Mouse (Mus musculus) kidney, embryonic 14.5 days (tissue): ENCODE data around the gene Gna15. TPM values are rescaled to one million over a fixed set of nuclear protein-coding genes. Genes with fewer than 3 reads are reported as not detected.

ENCODE experiments used
- ATAC-seq: fragments of 200-750 bp; cut with Nextera tagmentation; 2 replicates; pipeline ENCODE4 v1.8.0; 2017; ENCODE audit warnings: moderate number of reproducible peaks, mild to moderate bottlenecking, moderate TSS enrichment, moderate library complexity; ENCODE audit not compliant: low FRiP score, low TSS enrichment
- H3K27ac ChIP-seq: fragments of 300-500 bp; sonication (generic); 2 replicates; pipeline ENCODE4 v1.5.1; 2014; ENCODE audit warnings: low read depth, mild to moderate bottlenecking, low read length, moderate library complexity, mixed read lengths
- H3K27me3 ChIP-seq: fragments of 300-500 bp; sonication (generic); 2 replicates; pipeline ENCODE4 v1.6.1; 2014; ENCODE audit warnings: mild to moderate bottlenecking, low read length; ENCODE audit not compliant: control insufficient read depth, insufficient read depth
- H3K36me3 ChIP-seq: fragments of 300-500 bp; sonication (generic); 2 replicates; pipeline ENCODE4 v1.6.1; 2014; ENCODE audit warnings: low read length, mixed read lengths; ENCODE audit not compliant: control insufficient read depth, insufficient read depth
- H3K4me1 ChIP-seq: fragments of 300-500 bp; sonication (generic); 2 replicates; pipeline ENCODE4 v1.6.1; 2014; ENCODE audit warnings: low read length, mixed read lengths; ENCODE audit not compliant: control insufficient read depth, insufficient read depth
- H3K4me2 ChIP-seq: fragments of 300-500 bp; sonication (generic); replicated peaks from 2 replicates; pipeline ENCODE4 v1.6.1; 2014; ENCODE audit warnings: low read depth, mild to moderate bottlenecking, low read length
- H3K4me3 ChIP-seq: fragments of 300-500 bp; sonication (generic); 2 replicates; pipeline ENCODE4 v1.5.1; 2014; ENCODE audit warnings: mild to moderate bottlenecking, low read length
- H3K9ac ChIP-seq: fragments of 300-500 bp; sonication (generic); 2 replicates; pipeline ENCODE4 v1.6.1; 2014; ENCODE audit warnings: low read depth, mild to moderate bottlenecking, low read length, moderate library complexity
- H3K9me3 ChIP-seq: fragments of 300-500 bp; sonication (generic); 2 replicates; pipeline ENCODE4 v1.6.1; 2016; ENCODE audit warnings: low read length; ENCODE audit not compliant: control insufficient read depth
- WGBS: fragments of 180-500 bp; shearing (Covaris S2); extraction: QIAGEN DNeasy Blood & Tissue Kit; methylation state at CpG from one replicate; pipeline ENCODE4 v1.1.7; 2014; 5-methylcytosine and 5-hydroxymethylcytosine counted together
- polyA plus RNA-seq: library from polyadenylated mRNA; unstranded; fragments of >200 nt; fragmentation: Nextera tagmentation; extraction: Ambion mirVana; gene quantifications from 2 replicates; pipeline ENCODE4 v1.2.1, GENCODE M21; 2014

The Gna15 gene
- polyA plus RNA-seq, 1 experiment from 2014 or later, result 0.60 TPM

GRCm38 (mm10) chr10:81541363-81541762, 17.3 kb upstream of the Gna15 start:
- Histone ChIP-seq H3K9ac (no peak overlapping the region), H3K9me3 (no peaks in the 10 kb centered on the region), H3K27ac (no peak overlapping the region), H3K27me3 (no peaks in the 10 kb centered on the region), H3K4me1 (peaks cover 28% of the 10 kb centered on the region), H3K4me2 (no peak overlapping the region), H3K36me3 (peaks cover 2% of the 10 kb centered on the region; the same call in 1 of the 2 replicates), H3K4me3 (no peak overlapping the region)
- 73% methylated on average over 5 of the region's 5 CpGs for WGBS
- ATAC-seq, result no peak

GRCm38 (mm10) chr10:81538321-81539048, 14.5 kb upstream of the Gna15 start:
- Histone ChIP-seq H3K27ac (no peak overlapping the region), H3K36me3 (peaks cover 6% of the 10 kb centered on the region; the same call in 1 of the 2 replicates)
- no peak for ATAC-seq

GRCm38 (mm10) chr10:81537429-81537828, 13.4 kb upstream of the Gna15 start:
- WGBS, result 96% methylated on average over 2 of the region's 2 CpGs
- no peak for ATAC-seq
- H3K4me3 ChIP-seq, result no peak overlapping the region
- H3K27me3 ChIP-seq, result no peaks in the 10 kb centered on the region
- H3K9me3 ChIP-seq, result no peaks in the 10 kb centered on the region
- peaks cover 14% of the 10 kb centered on the region for H3K36me3 ChIP-seq
- H3K4me2 ChIP-seq, result no peak overlapping the region
- no peak overlapping the region for H3K9ac ChIP-seq
- H3K4me1 ChIP-seq, result peaks cover 8% of the 10 kb centered on the region; the same call in 1 of the 2 replicates
- H3K27ac ChIP-seq, result no peak overlapping the region

More at GRCm38 (mm10) chr10:81538321-81539048, 14.5 kb upstream of the Gna15 start:
- Histone ChIP-seq H3K9me3 (no peaks in the 10 kb centered on the region), H3K27me3 (no peaks in the 10 kb centered on the region), H3K4me1 (peaks cover 18% of the 10 kb centered on the region), H3K4me2 (no peak overlapping the region), H3K4me3 (no peak overlapping the region), H3K9ac (no peak overlapping the region)
- WGBS, result 82% methylated on average over 3 of the region's 3 CpGs

- no peak overlapping the region for H3K9ac ChIP-seq
- no peak overlapping the region for H3K27ac ChIP-seq
- no peak overlapping the region for H3K4me2 ChIP-seq
- no peaks in the 10 kb centered on the region for H3K27me3 ChIP-seq
- ATAC-seq, result no peak
- peaks cover 19% of the 10 kb centered on the region for H3K36me3 ChIP-seq
- H3K4me1 ChIP-seq, result peaks cover under 1% of the 10 kb centered on the region; the same call in 1 of the 2 replicates
- WGBS, result 79% methylated on average over 6 of the region's 6 CpGs
- H3K9me3 ChIP-seq, result no peaks in the 10 kb centered on the region
- H3K4me3 ChIP-seq, result no peak overlapping the region
These were observed 12.7 kb upstream of the Gna15 start for GRCm38 (mm10) chr10:81536734-81537133.

- Histone ChIP-seq H3K4me3 (no peak overlapping the region), H3K4me1 (no peaks in the 10 kb centered on the region), H3K9ac (no peak overlapping the region), H3K9me3 (no peaks in the 10 kb centered on the region), H3K27me3 (no peaks in the 10 kb centered on the region), H3K27ac (no peak overlapping the region), H3K36me3 (peaks cover 38% of the 10 kb centered on the region), H3K4me2 (no peak overlapping the region)
- WGBS, result 57% methylated on average over 16 of the region's 16 CpGs
- ATAC-seq, result no peak
These were observed 10.8 kb upstream of the Gna15 start for GRCm38 (mm10) chr10:81534826-81535225.

GRCm38 (mm10) chr10:81526779-81527178, 2.8 kb upstream of the Gna15 start:
- peak; percentile 44; the same call in 1 of the 2 replicates for ATAC-seq
- Histone ChIP-seq H3K36me3 (peaks cover 31% of the 10 kb centered on the region), H3K4me1 (no peaks in the 10 kb centered on the region), H3K4me3 (no peak overlapping the region), H3K9me3 (no peaks in the 10 kb centered on the region), H3K27me3 (peaks cover 4% of the 10 kb centered on the region; the same call in 1 of the 2 replicates), H3K9ac (no peak overlapping the region), H3K27ac (no peak overlapping the region), H3K4me2 (no peak overlapping the region)
- 15% methylated on average over 14 of the region's 14 CpGs for WGBS

- no peaks in the 10 kb centered on the region for H3K9me3 ChIP-seq
- WGBS, result 60% methylated on average over 13 of the region's 13 CpGs
- H3K4me3 ChIP-seq, result no peak overlapping the region
- H3K4me2 ChIP-seq, result no peak overlapping the region
- ATAC-seq, result no peak
- H3K27ac ChIP-seq, result no peak overlapping the region
- H3K4me1 ChIP-seq, result no peaks in the 10 kb centered on the region
- H3K9ac ChIP-seq, result 0 out of 2 replicates have a peak overlapping the region, but pooled peaks have one; percentile 7
- H3K36me3 ChIP-seq, result peaks cover 16% of the 10 kb centered on the region
- H3K27me3 ChIP-seq, result peaks cover 4% of the 10 kb centered on the region; the same call in 1 of the 2 replicates
These were observed 1.1 kb upstream of the Gna15 start for GRCm38 (mm10) chr10:81525017-81525694.

- Histone ChIP-seq H3K27ac (no peak overlapping the region), H3K4me3 (no peak overlapping the region), H3K36me3 (peaks cover under 1% of the 10 kb centered on the region; the same call in 1 of the 2 replicates), H3K27me3 (peaks cover 4% of the 10 kb centered on the region; the same call in 1 of the 2 replicates), H3K4me1 (no peaks in the 10 kb centered on the region), H3K4me2 (no peak overlapping the region), H3K9me3 (no peaks in the 10 kb centered on the region), H3K9ac (no peak overlapping the region)
- 18% methylated on average over 19 of the region's 19 CpGs for WGBS
- ATAC-seq, result no peak
These were observed 455 bp downstream of the Gna15 start for GRCm38 (mm10) chr10:81523570-81523969.

- H3K4me2 ChIP-seq, result no peak overlapping the region
- H3K27ac ChIP-seq, result no peak overlapping the region
- H3K4me3 ChIP-seq, result no peak overlapping the region
- H3K36me3 ChIP-seq, result no peaks in the 10 kb centered on the region
- H3K9ac ChIP-seq, result no peak overlapping the region
- no peaks in the 10 kb centered on the region for H3K9me3 ChIP-seq
- H3K4me1 ChIP-seq, result no peaks in the 10 kb centered on the region
- peaks cover 4% of the 10 kb centered on the region; the same call in 1 of the 2 replicates for H3K27me3 ChIP-seq
- ATAC-seq, result no peak
- WGBS, result 82% methylated on average over 6 of the region's 6 CpGs
These were observed 883 bp downstream of the Gna15 start for GRCm38 (mm10) chr10:81523142-81523541.
